Mouse (Mus musculus): Measurements from ENCODE around the gene Rflnb.

GRCm38 (mm10) chr11:76026527-76027138 is 949 bp downstream of the Rflnb start:
- TF ChIP-seq POLR2A (IDR thresholded peaks at IDR 0.05; ENCODE audit: borderline replicate concordance, low read depth, low read length) = no peak
- TF ChIP-seq CTCF (IDR thresholded peaks at IDR 0.05; ENCODE audit: low read depth, low read length) = no peak

Data from bone marrow macrophage, adult 2 months (primary cell).